Mouse (Mus musculus) lung, embryonic 16.5 days (tissue): ENCODE measurements around the gene Pigyl. TPM values are rescaled to one million over a fixed set of nuclear protein-coding genes. Genes with fewer than 3 reads are reported as not detected.

Experiments used
- ATAC-seq: fragments of 200-750 bp; cut with Nextera tagmentation; 2 replicates; pipeline ENCODE4 v1.8.0; 2017; ENCODE audit warnings: low read depth, mild to moderate bottlenecking, moderate library complexity
- H3K27ac ChIP-seq: fragments of 300-500 bp; sonication (generic); 2 replicates; pipeline ENCODE4 v1.5.1; 2014; ENCODE audit warnings: mild to moderate bottlenecking, control low read depth, low read length
- H3K27me3 ChIP-seq: fragments of 300-500 bp; sonication (generic); 2 replicates; pipeline ENCODE4 v1.6.1; 2014; ENCODE audit warnings: low read depth, low read length, mixed read lengths; ENCODE audit not compliant: control insufficient read depth, insufficient read depth
- H3K36me3 ChIP-seq: fragments of 300-500 bp; sonication (generic); 2 replicates; pipeline ENCODE4 v1.6.1; 2014; ENCODE audit warnings: low read length; ENCODE audit not compliant: control insufficient read depth, insufficient read depth
- H3K4me1 ChIP-seq: fragments of 300-500 bp; sonication (generic); replicated peaks from 2 replicates; pipeline ENCODE4 v1.6.1; 2014; ENCODE audit warnings: low read length, mixed read lengths; ENCODE audit not compliant: control insufficient read depth, insufficient read depth
- H3K4me2 ChIP-seq: fragments of 300-500 bp; sonication (generic); 2 replicates; pipeline ENCODE4 v1.6.1; 2014; ENCODE audit warnings: low read depth, low read length, control low read depth
- H3K4me3 ChIP-seq: fragments of 300-500 bp; sonication (generic); 2 replicates; pipeline ENCODE4 v1.5.1; 2014; ENCODE audit warnings: mild to moderate bottlenecking, low read length, control low read depth
- H3K9ac ChIP-seq: fragments of 300-500 bp; sonication (generic); 2 replicates; pipeline ENCODE4 v1.6.1; 2014; ENCODE audit warnings: low read length, control low read depth
- H3K9me3 ChIP-seq: fragments of 300-500 bp; sonication (generic); 2 replicates; pipeline ENCODE4 v1.6.1; 2016; ENCODE audit warnings: low read length; ENCODE audit not compliant: control insufficient read depth
- WGBS: fragments of 180-500 bp; shearing (Covaris S2); extraction: QIAGEN DNeasy Blood & Tissue Kit; methylation state at CpG from one replicate; pipeline ENCODE4 v1.1.7; 2014; 5-methylcytosine and 5-hydroxymethylcytosine counted together
- microRNA-seq: library from miRNA; unstranded; fragments of <30 nt; microRNA quantifications from one replicate; pipeline ENCODE4, GENCODE M21; 2016
- polyA plus RNA-seq: library from polyadenylated mRNA; unstranded; fragments of >200 nt; fragmentation: Nextera tagmentation; extraction: Ambion mirVana; gene quantifications from 2 replicates; pipeline ENCODE4 v1.2.1, GENCODE M21; 2015

Gene Pigyl
- polyA plus RNA-seq, 1 experiment from 2014 or later = 84.6 TPM

DNA sequence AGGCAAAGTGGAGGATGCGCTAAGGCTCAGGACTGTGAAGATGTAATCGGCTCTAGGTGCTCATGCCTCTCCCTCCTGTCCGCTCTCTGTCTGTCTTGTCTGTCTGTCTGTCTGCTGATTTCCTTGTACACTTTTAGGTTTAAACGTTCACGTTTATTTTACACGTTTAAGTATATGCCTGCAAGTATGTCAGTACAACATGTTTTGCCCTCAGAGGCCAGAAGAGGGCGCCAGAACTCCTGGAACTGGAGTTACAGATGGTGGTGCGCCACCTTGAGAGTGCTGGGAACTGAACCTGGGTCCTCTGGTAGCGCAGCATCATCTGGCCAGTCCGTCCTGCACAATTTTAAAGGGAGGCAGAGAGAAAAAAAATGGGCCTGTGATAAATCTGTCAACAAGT, 10.0 kb downstream of the Pigyl start:
- Histone ChIP-seq H3K4me2 (no peak overlapping the region), H3K27me3 (no peaks in the 10 kb centered on the region), H3K27ac (no peak overlapping the region), H3K9me3 (peaks cover 4% of the 10 kb centered on the region; the same call in 1 of the 2 replicates), H3K36me3 (no peaks in the 10 kb centered on the region), H3K4me3 (no peak overlapping the region), H3K9ac (no peak overlapping the region), H3K4me1 (0 out of 2 replicates have a peak, but pooled peaks cover 2% of the 10 kb centered on the region)
- no peak for ATAC-seq
- WGBS = 83% methylated on average over 10 of the region's 10 CpGs

DNA sequence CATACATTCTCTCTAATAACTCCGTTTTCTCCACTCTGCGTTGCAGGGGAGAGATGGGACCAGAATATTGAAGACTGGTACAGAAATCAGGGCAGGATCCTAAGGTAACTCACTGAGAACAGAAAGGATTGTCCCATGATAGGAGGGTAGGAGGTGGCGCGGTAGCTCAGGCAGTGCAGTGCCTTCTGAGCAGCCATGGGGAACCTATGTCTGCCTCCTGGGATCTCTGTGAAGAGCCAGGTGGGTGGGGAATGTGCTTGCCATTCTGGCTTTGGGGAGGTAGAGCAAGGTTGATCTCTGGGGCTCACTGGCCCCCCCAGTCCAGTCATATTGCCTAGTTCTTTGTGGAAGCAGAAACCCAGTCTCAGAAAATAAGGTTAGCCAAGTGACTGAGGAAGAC, 11.1 kb downstream of the Pigyl start:
- Histone ChIP-seq H3K4me2 (no peak overlapping the region), H3K4me1 (0 out of 2 replicates have a peak, but pooled peaks cover 2% of the 10 kb centered on the region), H3K4me3 (no peak overlapping the region), H3K27me3 (no peaks in the 10 kb centered on the region), H3K27ac (no peak overlapping the region), H3K9me3 (peaks cover 4% of the 10 kb centered on the region; the same call in 1 of the 2 replicates), H3K36me3 (no peaks in the 10 kb centered on the region), H3K9ac (no peak overlapping the region)
- WGBS = 95% methylated on average over 4 of the region's 4 CpGs
- ATAC-seq = no peak

DNA sequence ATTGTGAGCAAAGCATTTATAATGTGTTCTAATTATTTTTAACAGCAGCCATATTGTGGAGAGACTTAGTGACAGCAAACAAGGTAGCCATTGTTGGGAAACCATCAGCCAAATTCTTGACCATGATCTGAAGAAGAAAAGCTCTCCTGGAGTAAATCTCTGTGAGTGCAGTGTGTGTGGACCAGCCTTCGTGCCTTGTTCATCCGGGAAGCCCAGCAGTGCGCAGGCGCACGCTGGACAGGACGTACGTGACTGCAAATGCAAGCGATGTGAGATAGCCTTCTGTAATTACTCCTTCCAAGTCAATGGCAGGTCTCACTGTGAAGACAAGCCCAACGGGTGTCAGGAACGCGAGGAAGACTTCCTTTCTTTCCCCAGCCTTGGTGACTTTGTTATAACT, 12.7 kb downstream of the Pigyl start:
- Histone ChIP-seq H3K4me3 (no peak overlapping the region), H3K27me3 (no peaks in the 10 kb centered on the region), H3K9ac (no peak overlapping the region), H3K27ac (no peak overlapping the region), H3K9me3 (peaks cover 4% of the 10 kb centered on the region; the same call in 1 of the 2 replicates), H3K36me3 (no peaks in the 10 kb centered on the region), H3K4me1 (0 out of 2 replicates have a peak, but pooled peaks cover 2% of the 10 kb centered on the region), H3K4me2 (no peak overlapping the region)
- 86% methylated on average over 11 of the region's 11 CpGs for WGBS
- no peak for ATAC-seq

DNA sequence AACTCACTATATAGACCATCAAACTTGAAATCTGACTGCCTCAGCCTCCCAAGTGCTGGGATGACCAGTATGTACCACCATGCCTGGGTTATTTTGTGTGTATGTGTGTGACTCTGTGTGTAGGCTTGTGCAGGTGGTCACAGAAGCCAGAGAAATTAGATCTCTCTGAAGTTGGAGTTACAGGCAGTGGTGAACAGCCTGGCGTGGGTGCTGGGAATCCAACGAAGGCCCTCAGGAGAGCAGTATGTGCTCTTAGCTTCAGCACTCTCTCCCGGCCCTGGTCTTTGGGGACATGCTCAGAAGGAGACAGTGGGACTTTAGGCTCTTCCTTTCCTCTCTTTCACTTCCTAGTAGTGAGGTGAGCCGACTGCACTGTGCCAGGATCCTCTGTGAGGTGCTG, 15.7 kb downstream of the Pigyl start:
- Histone ChIP-seq H3K4me1 (no peaks in the 10 kb centered on the region), H3K9me3 (peaks cover 4% of the 10 kb centered on the region; the same call in 1 of the 2 replicates), H3K4me3 (no peak overlapping the region), H3K36me3 (no peaks in the 10 kb centered on the region), H3K9ac (no peak overlapping the region), H3K27ac (no peak overlapping the region), H3K4me2 (no peak overlapping the region), H3K27me3 (no peaks in the 10 kb centered on the region)
- WGBS = 80% methylated on average over 4 of the region's 4 CpGs
- no peak for ATAC-seq

DNA sequence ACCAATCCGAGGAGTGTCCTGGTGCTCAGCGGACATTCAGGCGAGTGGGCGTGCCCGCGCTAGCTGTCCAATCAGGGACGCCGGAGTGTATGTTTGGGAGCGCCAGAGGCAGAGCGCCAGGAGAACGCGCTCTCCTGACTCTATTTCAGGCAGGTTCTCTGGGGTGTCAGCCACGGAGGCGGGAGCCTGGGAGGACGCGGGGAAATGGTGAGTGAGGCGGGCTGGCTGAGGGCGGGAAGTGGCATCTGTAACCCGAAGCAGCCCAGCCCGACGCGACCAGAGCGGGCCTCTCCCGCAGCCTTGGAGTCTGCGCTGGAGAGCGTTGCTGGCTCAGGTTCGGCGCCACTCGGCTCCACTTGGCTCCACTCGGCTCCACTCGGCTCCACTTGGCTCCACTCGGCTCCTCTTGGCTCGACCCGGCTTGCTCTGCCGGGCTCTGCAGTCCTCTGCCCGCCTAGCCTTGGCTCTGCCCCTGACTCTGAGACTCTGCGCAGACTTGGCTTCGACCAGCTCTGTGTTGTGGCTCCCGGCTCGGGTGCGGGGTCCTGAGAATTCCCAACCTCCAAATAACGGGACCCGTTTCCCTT, 31.5 kb downstream of the Pigyl start, which contains the start of gene Zfp872:
Gene Zfp872 (plus strand): TSS at position 66 of the 587 bp plus-strand sequence.
- Histone ChIP-seq H3K9me3 (peaks cover 6% of the 10 kb centered on the region; the same call in 1 of the 2 replicates), H3K4me1 (no peaks in the 10 kb centered on the region), H3K4me2 (peak within 1 kb of the TSS; percentile 68), H3K9ac (peak within 1 kb of the TSS; percentile 57), H3K36me3 (no peaks in the 10 kb centered on the region), H3K27ac (no peak within 1 kb of the TSS), H3K27me3 (no peaks in the 10 kb centered on the region), H3K4me3 (peak within 1 kb of the TSS; percentile 49)
- peak; percentile 94 for ATAC-seq
- 7% methylated on average over 41 of the region's 43 CpGs for WGBS

DNA sequence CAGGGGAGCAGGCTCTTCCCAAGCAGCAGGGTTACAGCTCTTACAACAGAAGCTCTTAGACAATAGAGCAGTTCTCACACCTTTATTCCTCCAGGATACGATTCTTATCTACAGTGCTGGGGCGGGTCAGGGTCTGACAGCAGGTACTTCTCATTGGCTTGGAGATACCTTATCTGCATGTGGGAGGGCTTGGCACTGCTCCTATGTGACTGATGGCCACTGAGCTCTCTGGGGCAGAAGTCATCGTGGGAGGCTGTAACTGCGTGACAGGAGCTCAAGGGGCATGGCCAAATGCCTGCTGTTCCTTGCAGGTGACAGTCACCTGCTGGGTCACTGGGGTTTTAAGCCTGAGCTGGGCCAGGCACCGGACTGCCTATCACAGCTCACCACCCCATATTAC, 39.8 kb downstream of the Pigyl start:
- Histone ChIP-seq H3K9ac (no peak overlapping the region), H3K27ac (no peak overlapping the region), H3K36me3 (no peaks in the 10 kb centered on the region; the same call in 1 of the 2 replicates), H3K4me2 (no peak overlapping the region), H3K4me3 (no peak overlapping the region), H3K9me3 (peaks cover 21% of the 10 kb centered on the region), H3K4me1 (no peaks in the 10 kb centered on the region), H3K27me3 (no peaks in the 10 kb centered on the region)
- WGBS = 16% methylated on average over 5 of the region's 5 CpGs
- no peak for ATAC-seq

Small RNAs within 50 kb of the gene (microRNA-seq; reads per million reads assigned to microRNA genes)
- not detected for gene Mir7084

Other genes starting within 250 kb of the Pigyl start
- gene Rab3d, start 238.7 kb upstream of the Pigyl start, polyA plus RNA-seq = 20.9 and 23.5 TPM in 2 replicates
- gene Ccdc159, start 229.4 kb upstream of the Pigyl start, polyA plus RNA-seq = 5.9 and 6.4 TPM in 2 replicates
- gene Tmem205, start 229.3 kb upstream of the Pigyl start, polyA plus RNA-seq = 58.8 and 65.3 TPM in 2 replicates
- gene Plppr2, start 219.8 kb upstream of the Pigyl start, polyA plus RNA-seq = 7.7 and 8.2 TPM in 2 replicates
- gene Swsap1, start 201.1 kb upstream of the Pigyl start, polyA plus RNA-seq = 5.4 and 6.2 TPM in 2 replicates
- 7.5 and 10.3 TPM in 2 replicates for gene Epor, start 193.3 kb upstream of the Pigyl start, polyA plus RNA-seq
- gene Rgl3, start 167.4 kb upstream of the Pigyl start, polyA plus RNA-seq = 8.8 and 9.1 TPM in 2 replicates
- gene Ccdc151, start 154.2 kb upstream of the Pigyl start, polyA plus RNA-seq = 6.6 and 8.1 TPM in 2 replicates
- 121 TPM in 2 replicates for gene Prkcsh, start 154.0 kb upstream of the Pigyl start, polyA plus RNA-seq
- 0.18 and 0.35 TPM in 2 replicates for gene Elavl3, start 104.8 kb upstream of the Pigyl start, polyA plus RNA-seq
- gene Gm49318, start 85.6 kb upstream of the Pigyl start, polyA plus RNA-seq = not detected in 2 replicates
- gene Zfp653, start 85.5 kb upstream of the Pigyl start, polyA plus RNA-seq = 12.8 and 15.0 TPM in 2 replicates
- 28.9 and 31.9 TPM in 2 replicates for gene Ecsit, start 71.4 kb upstream of the Pigyl start, polyA plus RNA-seq
- 44.6 and 49.5 TPM in 2 replicates for gene Cnn1, start 57.6 kb upstream of the Pigyl start, polyA plus RNA-seq
- 197 and 231 TPM in 2 replicates for gene Elof1, start 39.7 kb upstream of the Pigyl start, polyA plus RNA-seq
- gene Acp5, start 21.1 kb upstream of the Pigyl start, polyA plus RNA-seq = 8.2 and 10.2 TPM in 2 replicates
- gene Zfp872, start 31.2 kb downstream of the Pigyl start, polyA plus RNA-seq = 1.4 and 1.6 TPM in 2 replicates
- 23.9 and 26.5 TPM in 2 replicates for gene Zfp809, start 68.9 kb downstream of the Pigyl start, polyA plus RNA-seq
- gene Zfp599, start 103.0 kb downstream of the Pigyl start, polyA plus RNA-seq = 4.3 and 5.3 TPM in 2 replicates
- 20.0 and 21.3 TPM in 2 replicates for gene Zfp810, start 150.8 kb downstream of the Pigyl start, polyA plus RNA-seq
- 57.9 and 62.8 TPM in 2 replicates for gene Anln, start 232.3 kb downstream of the Pigyl start, polyA plus RNA-seq